Mouse (Mus musculus) retina, embryonic 14.5 days (tissue): Measurements from ENCODE around the gene Git1.
A peak's percentile ranks its signal among the peaks of the same experiment; 100 is the strongest.

Source experiments
- DNase-seq: peaks from one replicate; pipeline ENCODE4 v3.0.0-alpha.2; 2015; ENCODE audit warnings: low spot score

Gene Git1

DNA sequence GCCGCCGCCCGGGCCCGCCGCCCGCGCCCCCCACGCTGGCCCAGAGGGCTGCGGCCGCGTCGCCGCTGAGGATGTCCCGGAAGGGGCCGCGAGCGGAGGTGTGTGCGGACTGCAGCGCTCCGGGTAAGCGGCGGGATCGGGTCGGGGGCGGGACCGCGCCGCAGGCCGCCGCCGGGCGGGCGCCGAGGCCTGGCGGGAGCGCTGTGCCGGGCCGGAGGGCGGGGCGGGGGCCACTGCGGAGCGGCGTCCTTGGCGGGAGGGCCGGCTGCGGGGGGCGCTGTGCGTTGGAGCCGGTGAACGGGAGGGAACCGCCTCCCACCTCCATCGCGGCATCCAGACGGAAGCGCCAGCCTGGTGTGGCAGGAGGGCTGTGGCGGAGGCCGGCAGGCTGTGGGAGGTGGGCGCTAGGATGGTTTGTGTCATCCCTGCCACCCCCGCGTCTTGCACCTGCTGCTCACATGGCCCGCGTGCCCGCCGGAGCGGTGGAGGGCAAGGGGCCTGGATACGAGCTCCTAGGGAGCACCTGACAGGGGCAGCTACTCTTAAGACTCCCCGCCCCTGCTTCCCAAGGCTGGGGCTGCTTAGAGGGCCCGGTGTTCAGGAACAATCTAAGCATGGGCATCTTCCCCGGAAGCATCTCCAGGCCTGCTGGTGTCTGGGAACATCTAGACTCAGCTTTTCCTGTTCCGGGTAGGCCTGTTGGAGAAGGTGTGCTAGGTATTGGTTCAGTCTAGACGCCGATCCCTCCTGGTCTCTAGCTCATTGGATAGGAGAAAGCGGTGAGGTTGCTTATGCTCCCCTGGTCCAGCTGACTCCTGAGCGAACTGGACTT is at the start of gene Git1:
Gene Git1 (plus strand): TSS at position 51 of the 832 bp plus-strand sequence.
- peak; percentile 45 for DNase-seq

DNA sequence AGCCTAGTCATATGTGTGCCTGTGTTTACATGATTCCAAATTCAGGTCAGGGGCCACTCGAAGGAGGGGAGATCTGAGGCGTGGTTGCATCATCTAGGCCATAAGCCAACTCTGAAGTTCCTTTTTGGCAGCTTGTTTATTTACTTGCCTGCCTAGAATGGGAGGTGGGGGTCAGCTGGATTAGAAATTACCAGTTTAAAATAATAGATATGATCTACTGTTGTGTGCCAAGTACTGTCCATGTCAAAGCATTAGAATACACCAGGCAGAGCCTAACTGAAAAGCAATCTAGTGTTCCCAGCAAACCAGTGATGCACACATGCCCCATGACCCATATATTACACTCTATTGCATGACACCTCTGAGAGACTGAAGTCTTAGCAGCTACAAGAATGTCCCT is 48.4 kb upstream of the Git1 start:
- DNase-seq, result no peak

DNA sequence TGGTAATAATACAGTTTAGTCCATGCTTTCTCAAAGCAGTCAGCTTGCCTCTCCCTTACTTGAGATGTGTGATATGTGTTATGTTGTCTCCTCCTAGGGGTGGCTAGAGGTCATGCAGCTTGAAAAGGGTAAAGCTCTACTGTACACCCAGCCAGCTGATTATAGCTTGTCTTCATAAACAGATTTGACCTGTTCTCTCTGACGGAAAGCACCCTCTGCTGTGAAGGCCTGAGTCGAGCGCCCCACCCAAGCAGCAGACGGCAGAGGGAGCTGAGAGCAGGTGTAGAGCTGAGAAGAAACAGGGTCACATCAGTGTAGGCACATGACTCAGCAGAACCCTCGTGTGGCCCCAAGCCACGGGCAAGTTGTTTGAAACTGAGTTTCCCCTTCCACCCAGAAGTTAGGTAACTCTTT is 46.7 kb upstream of the Git1 start:
- peak; percentile 79 for DNase-seq

DNA sequence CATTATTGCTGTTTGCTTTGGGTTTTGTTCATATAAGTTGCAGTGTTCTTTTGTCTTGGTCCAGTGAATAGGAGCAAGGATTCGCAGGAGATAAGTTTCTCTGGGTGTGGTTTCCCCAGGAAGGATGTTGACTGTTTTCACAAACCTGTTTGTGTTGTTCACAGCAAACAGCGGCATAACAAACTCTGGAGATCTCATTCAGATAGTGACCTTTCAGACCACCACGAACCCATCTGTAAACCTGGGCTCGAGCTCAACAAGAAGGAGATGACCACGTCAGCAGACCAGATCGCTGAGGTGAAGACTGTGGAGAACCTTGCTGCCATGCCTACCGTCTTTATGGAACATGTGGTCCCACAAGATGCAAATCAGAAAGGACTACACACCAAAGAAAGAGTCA is 44.1 kb upstream of the Git1 start:
- DNase-seq, result no peak

DNA sequence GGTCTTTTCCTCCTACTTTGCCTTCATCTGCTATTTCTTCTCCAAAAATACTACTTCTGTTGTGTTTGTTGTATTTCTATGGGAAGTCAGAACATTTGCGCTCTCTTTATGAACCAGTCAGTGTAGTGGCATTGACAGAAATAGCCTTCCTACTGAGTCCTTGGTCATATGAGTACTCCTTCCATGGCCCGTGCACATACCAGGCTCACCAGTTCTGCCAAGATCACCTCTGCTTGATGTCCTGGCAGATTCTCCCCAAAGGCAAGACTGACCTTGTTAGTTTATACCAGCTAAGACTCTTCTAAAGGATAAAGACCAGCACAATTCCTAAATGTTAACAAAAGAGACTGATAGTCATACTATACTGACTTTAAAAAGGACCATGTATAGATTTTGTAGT is 41.7 kb upstream of the Git1 start:
- no peak for DNase-seq

DNA sequence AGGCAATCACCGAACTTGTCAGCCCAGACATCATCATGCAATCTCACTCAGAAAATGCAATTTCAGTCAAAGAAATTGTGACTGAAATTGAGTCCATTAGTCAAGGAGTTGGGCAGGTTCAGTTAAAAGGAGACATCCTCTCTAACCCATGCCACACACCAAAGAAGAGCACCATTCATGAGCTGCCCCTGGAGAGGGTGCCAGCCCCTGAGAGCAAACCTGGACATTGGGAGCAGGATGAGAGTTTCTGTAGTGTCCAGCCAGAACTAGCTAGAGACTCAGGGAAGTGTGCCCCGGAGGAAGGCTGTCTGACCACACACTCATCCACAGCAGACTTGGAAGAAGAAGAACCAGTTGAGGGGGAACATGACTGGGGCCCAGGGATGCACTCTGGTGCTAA is 40.0 kb upstream of the Git1 start:
- DNase-seq, result no peak

DNA sequence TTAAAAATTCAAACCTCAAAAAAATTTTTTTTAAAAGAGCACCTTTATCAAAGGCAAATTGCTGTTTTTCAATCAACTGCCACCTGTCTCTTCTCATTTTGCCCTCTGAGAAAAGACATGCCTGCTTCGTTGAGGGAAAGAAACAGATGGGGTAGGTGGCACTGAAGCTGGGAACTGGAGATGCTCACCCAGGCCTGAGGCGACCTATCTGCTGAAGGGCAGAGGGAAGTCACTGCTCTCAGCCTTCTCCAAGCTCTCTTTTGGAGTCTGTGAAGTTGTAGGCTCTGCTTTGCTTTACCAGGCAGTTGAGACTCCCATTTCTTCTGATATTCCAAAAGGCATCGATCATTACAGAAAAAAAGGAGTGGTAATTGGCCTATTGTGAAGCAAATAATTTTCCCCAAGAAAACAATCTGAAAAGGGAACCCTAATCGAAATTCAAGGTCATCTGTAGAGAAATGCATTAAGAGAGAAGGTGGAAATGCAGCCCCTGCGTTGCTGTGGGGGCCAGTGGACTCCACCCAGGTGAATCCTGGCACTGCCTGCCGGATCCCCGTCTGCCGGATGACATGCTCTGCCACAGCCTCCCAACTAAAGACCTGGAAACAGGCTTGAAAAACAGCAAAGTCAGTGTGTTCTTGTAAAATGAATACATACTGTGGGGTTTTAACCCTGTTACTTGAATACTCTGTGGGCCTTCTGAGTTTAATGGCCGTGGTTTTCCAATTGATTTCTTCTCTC is 37.4 kb upstream of the Git1 start:
- DNase-seq, result no peak

DNA sequence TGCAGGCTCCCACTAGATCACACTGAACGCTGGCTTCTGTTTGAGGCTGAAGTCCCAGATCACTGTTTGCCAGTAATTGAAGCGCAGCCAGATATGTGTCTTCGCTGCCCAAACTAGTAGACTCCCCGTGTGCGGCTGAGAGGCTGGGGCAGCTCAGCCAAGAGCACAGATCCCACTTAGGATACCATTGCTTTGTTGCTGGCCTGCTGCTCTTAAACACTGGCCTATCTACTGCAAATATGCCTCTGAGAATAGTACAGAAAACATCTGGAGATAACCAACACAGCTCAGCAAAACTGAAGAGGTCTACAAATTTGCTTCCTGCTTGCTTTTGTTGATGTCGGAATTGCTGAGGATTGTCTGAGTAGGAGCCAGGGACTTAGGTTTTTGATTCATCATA is 36.5 kb upstream of the Git1 start:
- DNase-seq, result no peak

DNA sequence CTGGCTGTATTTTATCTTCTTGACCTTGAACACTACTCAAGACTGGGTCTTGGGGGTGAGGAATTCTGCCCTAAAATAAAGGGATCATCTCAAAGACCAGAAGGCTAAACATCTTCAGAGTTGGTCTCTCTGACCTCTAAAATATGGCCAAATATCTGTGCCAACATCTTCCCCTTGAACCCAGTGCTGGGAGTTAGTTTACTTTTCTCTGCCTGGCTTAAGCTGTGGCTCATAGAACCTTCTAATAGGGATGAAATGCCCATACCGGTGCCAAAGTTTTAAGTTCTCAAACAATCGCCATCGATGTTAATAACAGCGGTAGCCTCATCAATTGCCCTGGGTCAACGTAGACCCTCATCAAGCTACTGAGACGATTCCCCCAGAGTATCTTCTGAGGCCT is 31.5 kb upstream of the Git1 start:
- DNase-seq, result no peak

DNA sequence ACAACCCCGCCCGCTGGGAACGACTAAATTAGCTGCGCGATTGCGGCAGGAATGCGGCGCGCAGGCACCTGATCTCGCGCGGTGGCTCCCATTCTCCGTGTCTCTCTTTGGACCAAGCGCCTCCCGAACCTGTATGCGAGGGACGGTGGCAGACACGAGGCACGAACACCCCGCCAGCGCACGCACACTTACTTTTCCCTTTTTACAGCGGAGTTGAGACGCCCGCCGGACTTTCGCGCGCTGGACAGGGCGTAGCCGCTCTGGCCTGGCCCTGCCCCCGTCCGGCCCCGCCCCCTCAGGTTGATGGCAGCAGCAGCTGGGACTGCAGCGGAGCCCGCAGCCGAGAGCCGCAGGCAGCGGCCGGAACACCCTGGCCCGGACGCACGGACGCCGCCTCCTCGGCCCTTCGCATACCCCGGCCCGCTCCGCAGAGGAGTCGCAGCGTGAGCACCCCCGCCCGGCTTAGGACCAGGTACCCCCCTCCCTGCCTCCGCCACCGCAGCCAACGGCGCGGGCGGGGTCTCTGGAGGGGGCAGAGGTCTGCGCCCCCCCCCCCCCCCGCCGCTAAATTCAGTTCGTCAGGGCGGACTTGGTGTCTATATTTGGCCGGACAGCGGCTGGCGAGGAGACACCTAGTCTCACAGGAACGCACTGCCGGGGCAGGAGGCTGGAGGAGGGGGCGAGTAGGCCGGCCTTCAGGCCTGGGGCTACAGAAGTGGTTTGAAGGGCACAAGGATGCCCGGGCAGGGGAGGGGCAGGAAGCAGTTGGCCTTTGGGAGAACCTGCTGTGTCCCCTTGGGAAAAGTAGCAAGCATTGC is 30.9 kb upstream of the Git1 start, which contains the start of gene Coro6:
Gene Coro6 (plus strand): TSS at position 129 of the 818 bp plus-strand sequence.
- DNase-seq, result peak; percentile 70

DNA sequence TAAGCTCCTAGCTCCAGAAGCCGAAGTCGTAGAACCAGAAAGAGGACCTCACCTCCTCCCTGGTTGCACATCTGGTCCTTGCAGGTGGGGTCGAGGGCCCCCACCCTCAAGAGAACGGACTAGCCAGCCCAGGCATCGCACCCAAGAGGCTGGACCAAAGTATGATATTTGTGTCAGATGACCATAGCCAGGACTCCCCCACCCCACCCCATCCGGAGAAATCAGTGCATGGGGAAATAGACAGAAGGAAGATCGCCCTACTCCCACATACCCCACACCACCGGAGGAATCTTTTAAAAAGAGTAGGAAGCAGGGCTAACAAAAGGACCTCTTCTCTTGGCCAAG is 30.3 kb upstream of the Git1 start:
- DNase-seq, result no peak

DNA sequence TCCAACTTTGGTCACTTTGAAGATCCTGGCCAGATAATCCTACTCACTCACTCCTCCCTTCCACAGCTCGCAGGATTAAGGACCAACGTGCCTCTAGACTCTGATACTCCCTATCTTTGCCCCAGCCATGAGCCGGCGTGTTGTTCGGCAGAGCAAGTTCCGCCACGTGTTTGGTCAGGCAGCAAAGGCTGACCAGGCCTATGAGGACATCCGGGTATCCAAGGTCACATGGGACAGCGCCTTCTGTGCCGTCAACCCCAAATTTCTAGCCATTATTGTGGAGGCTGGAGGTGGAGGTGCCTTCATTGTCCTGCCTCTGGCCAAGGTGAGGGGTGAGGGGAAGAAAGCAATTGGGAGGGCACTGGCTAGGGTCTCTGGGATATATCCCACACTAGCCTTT is 29.6 kb upstream of the Git1 start:
- DNase-seq, result no peak

DNA sequence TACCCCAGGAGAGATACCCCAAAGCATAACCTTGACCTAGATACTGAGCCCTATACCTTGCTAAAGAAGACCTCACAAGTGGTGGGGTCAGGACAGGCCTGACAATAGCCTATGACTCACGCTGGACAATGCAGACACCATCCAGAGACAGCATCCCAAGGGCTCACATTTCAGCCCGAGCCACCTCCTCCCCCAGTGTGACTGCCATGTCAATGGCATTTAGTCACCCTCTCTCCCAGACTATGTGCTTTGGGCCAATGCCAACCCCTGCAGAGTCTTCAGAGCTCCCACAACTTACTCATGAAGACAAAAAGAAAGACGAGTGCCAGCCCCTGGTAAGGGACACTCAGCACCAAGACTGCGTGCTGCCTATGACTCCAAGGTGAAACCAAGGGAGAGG is 28.7 kb upstream of the Git1 start:
- DNase-seq, result no peak

DNA sequence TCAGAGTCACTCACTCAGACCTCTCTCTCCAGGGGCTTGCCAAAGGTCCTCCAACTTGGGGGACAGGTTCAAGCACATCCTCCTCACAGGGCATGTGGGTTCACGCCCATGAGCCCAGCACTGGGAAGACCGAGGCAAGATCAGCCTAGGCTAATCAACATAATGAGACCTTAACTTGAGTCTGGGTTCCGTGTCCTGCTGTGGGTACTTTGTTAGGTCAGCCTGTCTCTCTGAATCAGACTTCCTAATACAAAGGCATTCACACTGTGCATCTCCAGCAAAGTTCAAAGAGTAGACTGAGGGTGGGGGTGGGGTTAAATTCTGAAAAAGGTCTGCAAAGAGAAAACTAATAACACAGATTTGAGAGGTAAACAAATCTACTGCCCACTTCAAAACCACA is 28.3 kb upstream of the Git1 start:
- no peak for DNase-seq

DNA sequence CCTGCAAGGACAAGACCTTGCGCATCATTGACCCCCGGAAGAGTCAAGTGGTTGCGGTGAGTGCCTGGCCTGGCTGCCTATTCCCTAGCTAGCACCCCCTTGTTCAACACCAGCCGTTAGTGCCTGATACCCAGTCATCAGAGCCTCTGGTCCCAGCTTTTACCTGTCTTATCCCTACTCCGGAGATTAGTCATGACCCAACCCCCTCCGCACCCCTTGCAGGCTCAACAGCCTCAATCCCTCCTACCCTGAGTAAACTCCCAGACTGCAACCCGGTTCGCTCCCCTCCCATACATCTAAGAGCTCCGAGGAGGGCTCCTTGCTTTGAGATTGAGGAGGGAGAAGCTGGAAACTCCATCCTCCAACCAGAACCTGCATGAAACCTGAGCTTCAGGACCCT is 26.8 kb upstream of the Git1 start:
- no peak for DNase-seq

DNA sequence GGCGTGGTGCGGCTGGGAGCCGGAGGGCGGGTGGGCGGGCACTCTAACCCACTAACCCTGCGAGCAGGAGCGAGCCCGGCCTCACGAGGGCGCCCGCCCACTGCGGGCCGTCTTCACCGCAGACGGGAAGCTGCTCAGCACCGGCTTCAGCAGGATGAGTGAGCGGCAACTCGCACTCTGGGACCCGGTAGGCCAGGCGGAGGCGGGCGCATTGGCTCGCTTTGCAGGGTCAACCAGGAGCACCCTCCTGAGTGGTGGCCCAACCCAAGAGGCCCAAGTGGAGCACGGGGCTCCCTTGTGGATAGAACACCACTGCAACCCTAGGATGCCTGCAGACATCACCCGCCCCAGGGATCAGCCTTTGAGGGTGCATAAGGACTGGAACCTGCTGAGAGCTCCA is 26.2 kb upstream of the Git1 start:
- DNase-seq, result peak; percentile 62

DNA sequence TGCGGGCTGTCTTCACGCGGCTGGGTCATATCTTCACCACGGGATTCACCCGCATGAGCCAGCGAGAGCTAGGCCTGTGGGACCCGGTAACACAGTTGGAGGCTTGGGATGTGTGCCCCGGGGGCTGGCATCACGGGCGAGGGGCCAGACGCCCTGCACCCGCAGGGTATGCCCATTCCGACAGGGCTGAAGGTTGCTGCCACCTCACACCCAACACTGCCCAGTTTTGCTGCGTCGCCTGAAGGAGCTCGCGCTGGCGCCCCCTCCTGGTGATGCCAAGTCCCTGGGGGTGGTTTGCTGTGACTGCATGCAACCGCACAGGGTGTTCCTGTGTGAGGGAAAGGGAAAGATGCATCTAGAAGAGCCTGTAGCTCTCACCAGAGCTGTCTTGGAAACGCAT is 25.6 kb upstream of the Git1 start:
- DNase-seq, result peak; percentile 80

DNA sequence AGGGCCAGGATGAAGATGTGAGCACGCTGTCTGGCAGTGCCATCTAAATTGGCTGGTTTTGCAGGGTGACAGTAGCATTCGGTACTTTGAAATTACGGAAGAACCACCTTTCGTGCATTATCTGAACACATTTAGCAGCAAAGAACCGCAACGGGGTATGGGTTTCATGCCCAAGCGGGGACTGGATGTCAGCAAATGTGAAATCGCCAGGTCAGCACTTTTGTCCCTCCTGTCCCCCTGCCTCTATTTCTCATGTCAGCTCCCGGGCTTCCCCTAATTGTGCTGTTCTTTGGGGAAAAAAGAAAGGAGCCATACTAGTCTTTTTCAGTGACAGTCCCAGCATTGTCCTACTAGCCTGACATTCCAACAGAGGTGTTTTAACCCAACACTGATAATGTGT is 25.0 kb upstream of the Git1 start:
- no peak for DNase-seq

DNA sequence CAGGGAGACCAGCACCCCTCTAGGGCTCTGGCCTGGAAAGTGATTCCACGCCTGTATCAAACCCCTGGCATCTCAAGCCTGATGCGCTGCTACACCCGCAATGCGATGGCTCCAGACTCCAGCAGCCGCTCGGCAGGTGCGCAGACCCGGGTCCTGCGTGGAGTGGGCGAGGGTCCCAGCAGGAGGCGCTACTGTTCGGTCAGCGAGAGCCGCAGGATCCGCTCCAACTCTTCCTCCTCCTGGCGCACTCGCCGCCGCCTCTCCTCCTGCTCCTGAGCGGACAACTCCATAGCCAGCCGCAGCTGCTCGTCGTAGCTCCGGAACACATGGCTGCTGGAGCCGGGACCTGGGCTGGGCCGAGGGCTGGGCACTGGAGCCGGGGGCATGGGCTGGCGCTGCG is 22.0 kb upstream of the Git1 start:
- DNase-seq, result no peak

DNA sequence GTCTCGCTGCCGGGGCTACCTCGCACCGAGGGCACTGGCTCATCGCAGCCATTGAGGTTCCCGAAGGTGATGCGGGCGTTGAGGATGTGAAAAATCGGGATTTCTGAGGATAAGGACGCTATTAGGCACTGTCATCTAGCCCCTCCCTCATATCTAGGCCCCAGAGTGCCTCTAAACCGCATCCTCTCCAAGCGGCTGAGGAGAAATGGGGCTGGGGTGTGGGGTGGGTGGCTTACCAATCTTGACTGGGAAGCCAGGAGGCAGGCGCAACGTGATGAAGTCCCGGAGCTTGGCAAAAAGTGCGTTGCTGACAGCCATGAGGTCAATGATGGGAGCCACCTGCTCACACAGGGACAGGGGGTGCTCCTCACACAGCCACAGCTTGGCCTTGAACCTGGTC is 20.6 kb upstream of the Git1 start:
- DNase-seq, result no peak

DNA sequence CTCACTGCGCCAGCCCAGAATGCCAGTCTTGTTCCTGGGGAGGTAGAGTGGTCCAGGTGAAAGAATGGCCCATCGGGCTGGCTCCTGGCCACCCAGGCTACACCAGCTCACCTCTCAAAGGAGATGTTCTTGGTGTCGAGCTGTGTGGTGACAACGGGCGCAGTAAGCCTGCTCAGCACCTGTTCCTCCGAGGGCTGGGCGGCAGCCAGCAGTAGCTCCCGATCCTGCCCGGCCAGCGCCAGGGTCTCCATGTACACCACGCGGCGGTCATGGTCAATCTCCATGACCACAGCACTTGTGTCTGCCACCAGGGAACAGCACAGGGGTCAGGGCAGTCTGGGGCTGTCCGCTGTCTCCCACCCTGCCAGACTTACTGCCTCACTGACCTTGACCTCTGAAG is 17.1 kb upstream of the Git1 start:
- DNase-seq, result no peak

DNA sequence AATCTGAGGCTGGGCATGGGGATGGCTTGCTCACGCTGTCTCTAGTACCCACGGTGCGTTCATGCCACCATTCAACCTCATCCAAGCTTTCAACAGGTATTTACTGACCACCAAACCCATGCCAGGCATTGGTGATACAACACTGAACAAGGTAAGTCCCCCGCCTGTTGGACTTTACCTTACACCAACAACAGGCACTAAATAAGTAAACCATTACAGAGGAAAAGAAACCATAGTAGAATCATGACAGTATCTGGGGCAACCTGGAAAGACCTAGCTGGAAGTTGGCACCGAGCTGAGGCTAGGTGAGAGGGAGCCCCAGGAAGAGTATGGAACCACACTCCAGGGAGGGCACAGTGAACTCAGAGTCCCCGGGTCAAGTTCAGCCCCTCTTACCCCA is 16.5 kb upstream of the Git1 start:
- no peak for DNase-seq

DNA sequence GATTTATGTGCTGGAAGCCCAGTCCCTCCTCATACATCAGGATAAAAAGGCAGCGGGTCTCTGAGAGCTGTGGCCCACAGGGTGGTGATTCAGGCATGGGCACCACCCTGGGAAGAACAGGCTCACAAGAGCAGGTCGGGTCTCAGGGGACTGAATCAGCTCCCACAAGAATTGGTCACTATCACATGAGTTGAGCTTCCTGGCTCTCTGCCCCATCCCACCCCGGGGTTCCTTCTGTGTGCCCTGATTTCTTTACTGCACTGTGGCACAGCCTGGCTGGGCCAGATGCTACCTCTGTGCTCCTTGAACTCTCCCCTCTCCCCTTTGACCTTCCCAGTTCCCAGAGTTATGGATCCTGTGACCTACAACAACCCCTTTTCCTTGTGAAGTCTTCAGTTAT is 10.3 kb upstream of the Git1 start:
- DNase-seq, result no peak
